Mouse (Mus musculus) kidney, adult 2 months (tissue): ENCODE results near the gene Usp49.

Source experiments
- CTCF ChIP-seq: fragments of 200-500 bp; conservative IDR thresholded peaks from 2 replicates; pipeline ENCODE4 v1.5.1; 2011; ENCODE audit warnings: low read depth, mild to moderate bottlenecking, control low read depth, low read length, moderate library complexity, mixed read lengths; ENCODE audit not compliant: insufficient read depth, insufficient read length
- POLR2A ChIP-seq: fragments of 200-500 bp; IDR thresholded peaks from one replicate; pipeline ENCODE4 v1.6.1; 2011; ENCODE audit warnings: low read depth, low read length, control low read depth

GRCm38 (mm10) chr17:47699055-47699454, 68.6 kb downstream of the Usp49 start:
- TF ChIP-seq CTCF (no peak), POLR2A (no peak)
